Mouse (Mus musculus) adrenal gland, postnatal 14 days (tissue): Measurements from ENCODE around the gene Aktip. TPM values are rescaled to one million over a fixed set of nuclear protein-coding genes. Genes with fewer than 3 reads are reported as not detected.

Experiments used
- DNase-seq: peaks from one replicate; pipeline ENCODE4 v3.0.0; 2021; ENCODE audit warnings: mixed read lengths
- long read RNA-seq, 2 experiments: library from polyadenylated mRNA; stranded (forward); transcript quantifications; one replicate each; pipeline ENCODE4 v2.0.0; 2021
- total RNA-seq: library from RNA; stranded (reverse); gene quantifications from 2 replicates; pipeline ENCODE4 v1.2.3, GENCODE M21; 2021

The Aktip gene
- total RNA-seq: 33.8 and 37.0 TPM in 2 replicates
- long read RNA-seq, experiment 1, transcript Aktip-205 (10 exons, 2,079 nt): major isoform, 37 of 74 reads
- long read RNA-seq, experiment 1, transcript Aktip-201 (10 exons, 1,171 nt): minor isoform, 14 of 74 reads
- long read RNA-seq, experiment 1, partial matches to known transcripts: 3 of 74 reads
- long read RNA-seq, experiment 1, other reads (novel, unspliced or antisense): 16 of 74 reads
- long read RNA-seq, experiment 2, transcript Aktip-201 (10 exons, 1,171 nt): minor isoform, 11 of 47 reads
- long read RNA-seq, experiment 2, transcript Aktip-205 (10 exons, 2,079 nt): major isoform, 21 of 47 reads
- long read RNA-seq, experiment 2, partial matches to known transcripts: 2 of 47 reads
- long read RNA-seq, experiment 2, other reads (novel, unspliced or antisense): 13 of 47 reads

- no peak for DNase-seq
These were observed at the start of gene Aktip for GRCm38 (mm10) chr8:91199876-91200275. Gene Aktip, minus strand, starts transcription at chr8:91199976.

- no peak for DNase-seq
These were observed 46.2 kb upstream of the Aktip start for GRCm38 (mm10) chr8:91245821-91246454.

GRCm38 (mm10) chr8:91242721-91243120, 42.9 kb upstream of the Aktip start:
- no peak for DNase-seq

- no peak for DNase-seq
These were observed 42.2 kb upstream of the Aktip start for GRCm38 (mm10) chr8:91241873-91242519.

- DNase-seq: no peak
These were observed 41.6 kb upstream of the Aktip start for GRCm38 (mm10) chr8:91241371-91241770.

GRCm38 (mm10) chr8:91237191-91237590, 37.4 kb upstream of the Aktip start:
- no peak for DNase-seq

- no peak for DNase-seq
These were observed 34.3 kb upstream of the Aktip start for GRCm38 (mm10) chr8:91234097-91234496.

- peak; percentile 54 for DNase-seq
These were observed 27.7 kb upstream of the Aktip start for GRCm38 (mm10) chr8:91227421-91227841.

- no peak for DNase-seq
These were observed 24.5 kb upstream of the Aktip start for GRCm38 (mm10) chr8:91224227-91224626.

GRCm38 (mm10) chr8:91221841-91222240, 22.1 kb upstream of the Aktip start:
- DNase-seq: no peak

- no peak for DNase-seq
These were observed 18.5 kb upstream of the Aktip start for GRCm38 (mm10) chr8:91218271-91218670.

GRCm38 (mm10) chr8:91217062-91217905, 17.5 kb upstream of the Aktip start:
- DNase-seq: no peak

- DNase-seq: no peak
These were observed 14.5 kb upstream of the Aktip start for GRCm38 (mm10) chr8:91214287-91214686.

- DNase-seq: no peak
These were observed 13.2 kb upstream of the Aktip start for GRCm38 (mm10) chr8:91212948-91213347.

- no peak for DNase-seq
These were observed 9.9 kb upstream of the Aktip start for GRCm38 (mm10) chr8:91209658-91210057.

- DNase-seq: no peak
These were observed 7.9 kb upstream of the Aktip start for GRCm38 (mm10) chr8:91207676-91208075.

- no peak for DNase-seq
These were observed 6.1 kb upstream of the Aktip start for GRCm38 (mm10) chr8:91205897-91206296.

- no peak for DNase-seq
These were observed 1.4 kb upstream of the Aktip start for GRCm38 (mm10) chr8:91201184-91201583.

- no peak for DNase-seq
These were observed 1.7 kb downstream of the Aktip start for GRCm38 (mm10) chr8:91198036-91198435.

- DNase-seq: peak; percentile 7
These were observed 2.5 kb downstream of the Aktip start for GRCm38 (mm10) chr8:91197233-91197632.

- DNase-seq: peak; percentile 27
These were observed 3.1 kb downstream of the Aktip start for GRCm38 (mm10) chr8:91196661-91197060.

- no peak for DNase-seq
These were observed 5.7 kb downstream of the Aktip start for GRCm38 (mm10) chr8:91194081-91194480.
